Mouse (Mus musculus) hindbrain, embryonic 15.5 days (tissue): ENCODE measurements at regions not wholly inside any gene's neighbourhood (a gene's known extent, or its start where the extent isn't known, plus 50 kb on each side); places are given as distances from the start of the nearest gene placed in this dataset.

ENCODE experiments used
- ATAC-seq: fragments of 200-750 bp; cut with Nextera tagmentation; 2 replicates; pipeline ENCODE4 v1.8.0; 2017; ENCODE audit warnings: low read depth, moderate number of reproducible peaks, moderate TSS enrichment; ENCODE audit not compliant: low FRiP score
- H3K27ac ChIP-seq: fragments of 300-500 bp; sonication (generic); replicated peaks from 2 replicates; pipeline ENCODE4 v1.5.1; 2015; ENCODE audit warnings: mild to moderate bottlenecking, inconsistent platforms
- H3K27me3 ChIP-seq: fragments of 300-500 bp; sonication (generic); 2 replicates; pipeline ENCODE4 v1.6.1; 2015; ENCODE audit warnings: control low read depth, inconsistent platforms
- H3K36me3 ChIP-seq: fragments of 300-500 bp; sonication (generic); 2 replicates; pipeline ENCODE4 v1.6.1; 2015; ENCODE audit warnings: control low read depth, inconsistent platforms
- H3K4me1 ChIP-seq: fragments of 300-500 bp; sonication (generic); replicated peaks from 2 replicates; pipeline ENCODE4 v1.6.1; 2015; ENCODE audit warnings: control low read depth, inconsistent platforms
- H3K4me2 ChIP-seq: fragments of 300-500 bp; sonication (generic); 2 replicates; pipeline ENCODE4 v1.6.1; 2015; ENCODE audit warnings: moderate library complexity, mild to moderate bottlenecking, inconsistent platforms
- H3K4me3 ChIP-seq: fragments of 300-500 bp; sonication (generic); 2 replicates; pipeline ENCODE4 v1.5.1; 2015; ENCODE audit warnings: mild to moderate bottlenecking, inconsistent platforms
- H3K9ac ChIP-seq: fragments of 300-500 bp; sonication (generic); 2 replicates; pipeline ENCODE4 v1.6.1; 2015; ENCODE audit warnings: inconsistent platforms
- H3K9me3 ChIP-seq: fragments of 300-500 bp; sonication (generic); 2 replicates; pipeline ENCODE4 v1.6.1; 2016; ENCODE audit warnings: control low read depth, inconsistent platforms
- WGBS: fragments of 180-500 bp; shearing (Covaris S2); methylation state at CpG from one replicate; pipeline ENCODE4 v1.1.7; 2015; 5-methylcytosine and 5-hydroxymethylcytosine counted together

- no peak overlapping the region for H3K4me2 ChIP-seq
- no peak overlapping the region for H3K9ac ChIP-seq
- WGBS = 63% methylated on average over 3 of the region's 3 CpGs
- ATAC-seq = no peak
- H3K36me3 ChIP-seq = no peaks in the 10 kb centered on the region
- no peak overlapping the region for H3K27ac ChIP-seq
- H3K9me3 ChIP-seq = no peaks in the 10 kb centered on the region
- H3K4me1 ChIP-seq = no peaks in the 10 kb centered on the region
- H3K4me3 ChIP-seq = no peak overlapping the region
- 0 out of 2 replicates have a peak, but pooled peaks cover under 1% of the 10 kb centered on the region for H3K27me3 ChIP-seq
Measured at GRCm38 (mm10) chr6:98872334-98872733, 529.8 kb upstream of the Gm765 start.

- 0 out of 2 replicates have a peak, but pooled peaks cover 2% of the 10 kb centered on the region for H3K27me3 ChIP-seq
Measured at GRCm38 (mm10) chr6:98869772-98870171, 527.2 kb upstream of the Gm765 start.

GRCm38 (mm10) chr6:98864306-98864705 lies 521.8 kb upstream of the Gm765 start:
- Histone ChIP-seq H3K4me1 (no peaks in the 10 kb centered on the region), H3K9me3 (no peaks in the 10 kb centered on the region), H3K4me2 (no peak overlapping the region), H3K27me3 (0 out of 2 replicates have a peak, but pooled peaks cover 2% of the 10 kb centered on the region), H3K27ac (no peak overlapping the region), H3K36me3 (no peaks in the 10 kb centered on the region), H3K4me3 (no peak overlapping the region), H3K9ac (no peak overlapping the region)
- 64% methylated on average over 2 of the region's 2 CpGs for WGBS
- ATAC-seq = no peak

More at GRCm38 (mm10) chr6:98869772-98870171, 527.2 kb upstream of the Gm765 start:
- no peaks in the 10 kb centered on the region for H3K36me3 ChIP-seq
- H3K4me3 ChIP-seq = no peak overlapping the region
- WGBS = 75% methylated on average over 6 of the region's 6 CpGs
- H3K4me1 ChIP-seq = no peaks in the 10 kb centered on the region
- ATAC-seq = no peak; the same call in 1 of the 2 replicates
- H3K9ac ChIP-seq = no peak overlapping the region
- no peak overlapping the region for H3K4me2 ChIP-seq
- H3K27ac ChIP-seq = no peak overlapping the region
- H3K9me3 ChIP-seq = no peaks in the 10 kb centered on the region

GRCm38 (mm10) chr6:98855958-98856357 lies 513.4 kb upstream of the Gm765 start:
- Histone ChIP-seq H3K36me3 (no peaks in the 10 kb centered on the region), H3K4me3 (no peak overlapping the region), H3K4me2 (no peak overlapping the region), H3K9me3 (no peaks in the 10 kb centered on the region), H3K27me3 (no peaks in the 10 kb centered on the region), H3K4me1 (no peaks in the 10 kb centered on the region), H3K9ac (no peak overlapping the region), H3K27ac (no peak overlapping the region)
- WGBS = 81% methylated on average over 1 of the region's 1 CpGs
- no peak for ATAC-seq

- Histone ChIP-seq H3K4me2 (no peak overlapping the region), H3K4me1 (no peaks in the 10 kb centered on the region), H3K9ac (no peak overlapping the region), H3K9me3 (no peaks in the 10 kb centered on the region), H3K27ac (no peak overlapping the region), H3K27me3 (no peaks in the 10 kb centered on the region), H3K4me3 (no peak overlapping the region), H3K36me3 (no peaks in the 10 kb centered on the region)
- 78% methylated on average over 2 of the region's 2 CpGs for WGBS
- ATAC-seq = no peak
Measured at GRCm38 (mm10) chr6:98850906-98851305, 508.4 kb upstream of the Gm765 start.

GRCm38 (mm10) chr6:98848835-98849234 lies 506.3 kb upstream of the Gm765 start:
- 79% methylated on average over 1 of the region's 1 CpGs for WGBS
- no peaks in the 10 kb centered on the region for H3K36me3 ChIP-seq

GRCm38 (mm10) chr6:98846001-98846695 lies 503.6 kb upstream of the Gm765 start:
- Histone ChIP-seq H3K36me3 (no peaks in the 10 kb centered on the region), H3K9me3 (no peaks in the 10 kb centered on the region), H3K27ac (no peak overlapping the region), H3K9ac (no peak overlapping the region), H3K4me2 (no peak overlapping the region), H3K27me3 (no peaks in the 10 kb centered on the region), H3K4me3 (no peak overlapping the region), H3K4me1 (no peaks in the 10 kb centered on the region)
- 83% methylated on average over 5 of the region's 5 CpGs for WGBS
- no peak for ATAC-seq

More at GRCm38 (mm10) chr6:98848835-98849234, 506.3 kb upstream of the Gm765 start:
- no peaks in the 10 kb centered on the region for H3K27me3 ChIP-seq
- H3K4me1 ChIP-seq = no peaks in the 10 kb centered on the region
- H3K4me2 ChIP-seq = no peak overlapping the region
- no peak for ATAC-seq
- H3K9me3 ChIP-seq = no peaks in the 10 kb centered on the region
- H3K27ac ChIP-seq = no peak overlapping the region
- no peak overlapping the region for H3K9ac ChIP-seq
- H3K4me3 ChIP-seq = no peak overlapping the region

GRCm38 (mm10) chr6:98843598-98843997 lies 501.0 kb upstream of the Gm765 start:
- Histone ChIP-seq H3K27me3 (no peaks in the 10 kb centered on the region), H3K4me2 (no peak overlapping the region), H3K9ac (no peak overlapping the region), H3K4me1 (no peaks in the 10 kb centered on the region), H3K36me3 (no peaks in the 10 kb centered on the region), H3K9me3 (no peaks in the 10 kb centered on the region), H3K27ac (no peak overlapping the region), H3K4me3 (no peak overlapping the region)
- no peak for ATAC-seq
- 87% methylated on average over 5 of the region's 5 CpGs for WGBS

- Histone ChIP-seq H3K4me3 (no peak overlapping the region), H3K27me3 (no peaks in the 10 kb centered on the region), H3K9me3 (no peaks in the 10 kb centered on the region), H3K27ac (no peak overlapping the region), H3K9ac (no peak overlapping the region), H3K4me1 (no peaks in the 10 kb centered on the region), H3K36me3 (no peaks in the 10 kb centered on the region), H3K4me2 (no peak overlapping the region)
- WGBS = 72% methylated on average over 4 of the region's 4 CpGs
- no peak for ATAC-seq
Measured at GRCm38 (mm10) chr6:98842924-98843323, 500.4 kb upstream of the Gm765 start.

GRCm38 (mm10) chr6:98833922-98834321 lies 491.4 kb upstream of the Gm765 start:
- Histone ChIP-seq H3K27me3 (no peaks in the 10 kb centered on the region), H3K4me2 (no peak overlapping the region), H3K4me3 (no peak overlapping the region), H3K27ac (no peak overlapping the region), H3K36me3 (no peaks in the 10 kb centered on the region), H3K4me1 (no peaks in the 10 kb centered on the region), H3K9me3 (no peaks in the 10 kb centered on the region), H3K9ac (no peak overlapping the region)
- no peak for ATAC-seq
- 90% methylated on average over 7 of the region's 7 CpGs for WGBS

GRCm38 (mm10) chr6:98830191-98830590 lies 487.6 kb upstream of the Gm765 start:
- no peak for ATAC-seq
- no peak overlapping the region for H3K4me3 ChIP-seq
- no peaks in the 10 kb centered on the region for H3K9me3 ChIP-seq
- H3K27me3 ChIP-seq = no peaks in the 10 kb centered on the region
- H3K9ac ChIP-seq = no peak overlapping the region
- H3K27ac ChIP-seq = no peak overlapping the region
- 83% methylated on average over 4 of the region's 4 CpGs for WGBS
- no peaks in the 10 kb centered on the region for H3K4me1 ChIP-seq
- H3K36me3 ChIP-seq = no peaks in the 10 kb centered on the region
- H3K4me2 ChIP-seq = no peak overlapping the region

- Histone ChIP-seq H3K4me1 (no peaks in the 10 kb centered on the region), H3K9ac (no peak overlapping the region), H3K36me3 (no peaks in the 10 kb centered on the region), H3K4me2 (no peak overlapping the region), H3K9me3 (no peaks in the 10 kb centered on the region), H3K27me3 (no peaks in the 10 kb centered on the region), H3K27ac (no peak overlapping the region), H3K4me3 (no peak overlapping the region)
- no peak for ATAC-seq
- WGBS = 100% methylated on average over 1 of the region's 1 CpGs
Measured at GRCm38 (mm10) chr6:98808046-98808445, 465.5 kb upstream of the Gm765 start.
